Mouse (Mus musculus) lung, adult 2 months (tissue): Measurements from ENCODE around the gene Robo2.

Source experiments
- CTCF ChIP-seq: fragments of 200-500 bp; IDR thresholded peaks from 2 replicates; pipeline ENCODE4 v1.5.1; 2011; ENCODE audit warnings: mild to moderate bottlenecking, low read length, control low read depth; ENCODE audit not compliant: insufficient read depth
- POLR2A ChIP-seq: fragments of 200-500 bp; IDR thresholded peaks from 2 replicates; pipeline ENCODE4 v1.6.1; 2011; ENCODE audit warnings: low read depth, mild to moderate bottlenecking, control low read depth, low read length, borderline replicate concordance; ENCODE audit errors: extremely low read depth

DNA sequence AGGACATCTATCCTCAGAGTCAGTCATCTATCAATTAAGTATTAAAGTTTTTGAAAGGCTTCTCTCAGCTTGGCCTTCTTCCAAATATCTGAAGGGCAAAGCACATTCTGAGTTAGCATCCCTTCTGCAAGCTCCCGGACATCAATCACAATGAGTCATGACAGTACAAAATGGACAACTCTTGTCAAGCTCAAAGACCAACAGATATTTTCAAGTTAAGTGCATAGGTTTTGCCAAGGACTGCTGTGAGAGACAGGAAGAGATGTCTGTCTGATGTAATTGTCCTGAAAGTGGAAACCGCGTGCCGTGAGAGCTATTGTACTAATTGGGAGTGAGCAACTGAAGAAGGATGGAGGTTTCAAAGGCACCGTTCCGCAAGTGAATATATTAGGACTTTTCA is 465.5 kb downstream of the Robo2 start:
- no peak for TF ChIP-seq POLR2A
- no peak for TF ChIP-seq CTCF
